Mouse (Mus musculus) CD4-positive naive resting alpha-beta T cell, adult 76 days (primary cell): Measurements from ENCODE around the gene Teddm1a. TPM values are rescaled to one million over a fixed set of nuclear protein-coding genes. Genes with fewer than 3 reads are reported as not detected.

ENCODE experiments used
- total RNA-seq: library from RNA; stranded (reverse); gene quantifications from one replicate; pipeline ENCODE4 v1.2.4, GENCODE M21; 2023

Teddm1a gene
- not detected for total RNA-seq

DNA sequence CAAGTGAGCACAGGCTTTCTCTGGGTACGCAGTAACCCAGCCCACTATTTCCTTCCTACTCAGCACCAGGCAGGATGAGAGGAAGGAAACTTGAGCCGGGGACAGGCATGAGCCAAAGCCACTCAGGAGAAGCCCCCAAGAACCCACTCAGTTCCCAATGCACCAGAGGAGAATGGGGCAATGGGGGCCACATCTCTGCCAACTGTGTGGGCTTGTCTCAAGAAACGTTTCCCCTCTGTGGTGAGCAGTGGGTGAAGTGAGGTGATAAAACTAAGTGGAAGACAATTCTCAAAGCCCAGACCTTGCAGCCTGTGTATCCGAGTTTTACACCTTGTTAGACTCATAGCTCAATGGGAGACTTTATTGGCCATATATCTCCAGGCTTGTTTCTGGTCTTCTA lies at the start of gene Teddm1a:
Gene Teddm1a (plus strand): TSS at position 301 of the 400 bp plus-strand sequence.

DNA sequence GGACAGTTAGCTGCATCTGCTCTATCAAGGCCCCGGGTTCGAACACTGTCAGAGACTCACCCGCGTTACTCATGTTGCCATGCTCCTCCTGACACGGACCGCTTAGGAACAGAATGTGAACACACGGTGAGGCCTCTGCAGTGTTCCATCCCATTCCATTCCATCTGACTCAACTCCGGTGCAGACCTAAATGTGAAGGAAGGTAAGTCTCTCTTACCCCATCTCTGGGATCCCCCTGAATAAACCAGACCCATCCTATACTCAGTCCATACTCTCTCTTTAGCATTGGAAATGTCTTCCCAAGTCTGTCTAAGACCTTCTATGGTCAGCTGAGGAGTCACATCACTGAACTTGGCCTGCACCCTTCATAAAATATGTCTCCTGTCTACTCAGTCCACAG lies 47.5 kb upstream of the Teddm1a start, which contains the start of gene Rgsl1:
Gene Rgsl1 (minus strand): TSS at position 101 of the 400 bp plus-strand sequence.

DNA sequence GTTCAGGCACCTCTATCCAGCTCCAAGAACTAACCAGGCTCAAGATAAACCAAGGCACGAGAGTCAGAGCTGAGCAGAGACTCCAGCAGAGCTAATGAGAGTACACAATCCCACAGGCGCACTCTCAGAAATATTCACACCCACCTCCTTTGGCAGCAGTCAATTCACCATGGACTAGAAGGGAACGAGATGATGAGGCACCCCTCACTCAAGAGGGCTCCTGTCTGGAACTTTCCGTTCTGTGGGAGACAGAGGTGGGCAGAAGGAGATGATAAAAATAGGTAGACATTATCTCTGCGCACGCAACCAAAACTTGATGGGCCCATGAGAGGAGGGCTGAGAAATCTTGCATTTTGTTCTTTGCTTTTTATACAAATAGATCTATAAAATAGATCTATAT lies 17.5 kb upstream of the Teddm1a start, which contains the start of gene Teddm1b:
Gene Teddm1b (plus strand): TSS at position 301 of the 400 bp plus-strand sequence.

DNA sequence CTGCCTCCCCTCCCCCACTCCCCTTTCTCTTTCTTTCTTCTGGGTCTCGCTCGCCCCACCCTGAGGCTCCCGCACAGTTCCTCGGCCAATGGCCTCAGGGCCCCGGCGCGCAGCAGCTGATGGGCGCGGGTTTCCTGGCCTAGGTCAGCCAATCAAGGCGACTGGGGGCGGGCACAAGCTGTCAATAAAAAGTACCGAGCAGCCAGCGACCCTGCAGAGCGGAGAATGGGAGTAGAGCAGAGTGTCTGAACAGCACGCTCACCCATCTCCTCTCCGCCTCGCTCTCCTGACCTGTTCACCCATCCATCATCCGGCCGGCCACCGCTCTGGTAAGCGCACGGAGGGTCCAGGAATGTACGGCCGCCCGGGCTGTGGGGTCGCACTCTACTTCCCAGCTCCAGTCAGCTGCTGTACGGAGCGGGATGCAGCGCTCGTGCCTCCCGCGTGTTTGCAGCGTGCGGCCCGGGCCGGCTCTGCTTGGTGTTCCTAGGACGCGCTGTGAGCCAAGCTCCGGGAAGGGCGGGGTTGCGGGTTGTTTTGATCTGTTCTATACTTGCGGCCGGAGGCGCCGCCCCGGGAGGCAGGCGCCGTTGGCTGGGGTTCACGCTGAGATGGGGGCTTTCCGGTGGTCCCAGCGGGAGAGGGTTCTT lies 8.3 kb downstream of the Teddm1a start, which contains the start of the genes Glul and Teddm2:
Gene Glul (plus strand): TSS at position 214 of the 650 bp plus-strand sequence.
Gene Teddm2 (minus strand): TSS at position 498 of the 650 bp plus-strand sequence.

Other genes with a start within 250 kb of the Teddm1a start
- gene Rgs8, start 238.7 kb upstream of the Teddm1a start, total RNA-seq: not detected
- gene Rgs16, start 151.4 kb upstream of the Teddm1a start, total RNA-seq: 10.1 TPM
- gene Rnasel, start 142.3 kb upstream of the Teddm1a start, total RNA-seq: 27.2 TPM
- not detected for gene Rgsl1, start 47.6 kb upstream of the Teddm1a start, total RNA-seq
- not detected for gene Teddm1b, start 17.4 kb upstream of the Teddm1a start, total RNA-seq
- gene Glul, start 8.2 kb downstream of the Teddm1a start, total RNA-seq: 109 TPM
- 1.6 TPM for gene Teddm2, start 8.5 kb downstream of the Teddm1a start, total RNA-seq